Mouse (Mus musculus) embryonic facial prominence, embryonic 14.5 days (tissue): ENCODE measurements around the gene Stk16. TPM values are rescaled to one million over a fixed set of nuclear protein-coding genes. Genes with fewer than 3 reads are reported as not detected.
A peak's percentile ranks its signal among the peaks of the same experiment; 100 is the strongest.

Experiments
- ATAC-seq: fragments of 200-750 bp; cut with Nextera tagmentation; 2 replicates; pipeline ENCODE4 v1.8.0; 2017; ENCODE audit warnings: low read depth, moderate number of reproducible peaks, moderate TSS enrichment
- DNase-seq: peaks from one replicate; pipeline ENCODE4 v3.0.0-alpha.2; 2015; ENCODE audit warnings: low spot score
- H3K27ac ChIP-seq: fragments of 300-500 bp; sonication (generic); replicated peaks from 2 replicates; pipeline ENCODE4 v1.5.1; 2014; ENCODE audit warnings: low read depth, mild to moderate bottlenecking, low read length, moderate library complexity
- H3K27me3 ChIP-seq: fragments of 300-500 bp; sonication (generic); replicated peaks from 2 replicates; pipeline ENCODE4 v1.6.1; 2014; ENCODE audit warnings: low read length; ENCODE audit not compliant: control insufficient read depth, insufficient read depth
- H3K36me3 ChIP-seq: fragments of 300-500 bp; sonication (generic); 2 replicates; pipeline ENCODE4 v1.6.1; 2014; ENCODE audit warnings: low read length, mixed read lengths; ENCODE audit not compliant: control insufficient read depth, insufficient read depth
- H3K4me1 ChIP-seq: fragments of 300-500 bp; sonication (generic); 2 replicates; pipeline ENCODE4 v1.6.1; 2014; ENCODE audit warnings: antibody characterized with exemption, low read length; ENCODE audit not compliant: control insufficient read depth, insufficient read depth
- H3K4me2 ChIP-seq: fragments of 300-500 bp; sonication (generic); 2 replicates; pipeline ENCODE4 v1.6.1; 2014; ENCODE audit warnings: low read depth, mild to moderate bottlenecking, low read length, moderate library complexity, mixed read lengths
- H3K4me3 ChIP-seq: fragments of 300-500 bp; sonication (generic); 2 replicates; pipeline ENCODE4 v1.5.1; 2014; ENCODE audit warnings: low read depth, mild to moderate bottlenecking, low read length
- H3K9ac ChIP-seq: fragments of 300-500 bp; sonication (generic); 2 replicates; pipeline ENCODE4 v1.6.1; 2014; ENCODE audit warnings: low read depth, mild to moderate bottlenecking, low read length, moderate library complexity, mixed read lengths
- H3K9me3 ChIP-seq: fragments of 300-500 bp; sonication (generic); 2 replicates; pipeline ENCODE4 v1.6.1; 2016; ENCODE audit warnings: low read length; ENCODE audit not compliant: control insufficient read depth
- WGBS: fragments of 180-500 bp; shearing (Covaris S2); extraction: QIAGEN DNeasy Blood & Tissue Kit; methylation state at CpG from one replicate; pipeline ENCODE4 v1.1.7; 2014; 5-methylcytosine and 5-hydroxymethylcytosine counted together
- polyA plus RNA-seq: library from polyadenylated mRNA; unstranded; fragments of >200 nt; fragmentation: Nextera tagmentation; extraction: Ambion mirVana; gene quantifications from 2 replicates; pipeline ENCODE4 v1.2.1, GENCODE M21; 2014

The Stk16 gene
- 97.1 and 103 TPM in 2 replicates for polyA plus RNA-seq

DNA sequence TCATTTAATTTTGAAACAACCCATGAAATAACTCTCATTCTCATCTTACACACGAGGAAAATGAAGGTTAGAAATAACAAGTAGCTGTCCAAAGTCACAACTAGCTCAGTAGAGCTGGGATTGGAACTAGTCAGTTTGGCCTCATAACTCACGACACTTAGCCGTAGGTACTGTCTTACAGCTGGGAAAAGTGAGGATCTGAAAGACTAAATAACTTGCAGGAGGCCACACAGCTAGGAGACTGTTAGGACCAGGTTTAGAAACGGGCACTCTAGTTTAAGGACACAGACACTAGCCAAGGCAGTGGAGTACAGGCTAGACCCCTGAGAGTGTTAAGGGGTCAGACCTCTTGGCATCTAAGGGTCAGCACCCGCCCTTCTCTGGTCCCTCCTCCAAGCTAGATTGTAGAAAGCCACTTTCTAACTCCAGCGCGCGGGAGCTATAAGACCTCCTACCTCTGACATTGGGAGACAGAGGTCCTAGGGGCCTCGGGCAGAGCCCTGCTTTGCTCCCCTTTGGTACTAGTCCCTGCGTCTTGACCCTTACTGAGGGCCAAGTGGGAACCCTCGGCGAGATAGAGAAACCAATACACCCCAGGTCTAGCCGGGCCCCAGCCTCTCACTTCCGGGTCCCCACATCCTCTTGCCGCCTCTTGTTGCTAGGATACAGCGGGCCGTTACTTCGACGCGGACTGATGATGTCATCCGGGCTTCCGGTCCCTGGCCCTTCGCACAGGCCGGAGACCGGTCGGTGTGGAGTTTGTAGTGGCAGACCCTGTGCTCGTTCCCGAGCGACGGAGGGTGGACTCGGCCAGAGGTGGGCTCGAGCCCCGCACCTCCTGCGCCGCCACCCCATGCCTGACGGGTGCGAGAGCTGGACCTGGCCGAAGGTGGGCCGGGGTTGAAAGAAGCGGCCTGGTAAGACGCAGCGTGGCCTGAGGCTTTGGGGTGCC, at the start of gene Stk16, which contains the start of gene Glb1l:
Stk16 (plus strand) TSS at position 703 of the 952 bp plus-strand sequence.
Glb1l (minus strand) TSS at position 678 of the 952 bp plus-strand sequence.
- peak; percentile 95 for ATAC-seq
- H3K27ac ChIP-seq, result no peak within 1 kb of the TSS

DNA sequence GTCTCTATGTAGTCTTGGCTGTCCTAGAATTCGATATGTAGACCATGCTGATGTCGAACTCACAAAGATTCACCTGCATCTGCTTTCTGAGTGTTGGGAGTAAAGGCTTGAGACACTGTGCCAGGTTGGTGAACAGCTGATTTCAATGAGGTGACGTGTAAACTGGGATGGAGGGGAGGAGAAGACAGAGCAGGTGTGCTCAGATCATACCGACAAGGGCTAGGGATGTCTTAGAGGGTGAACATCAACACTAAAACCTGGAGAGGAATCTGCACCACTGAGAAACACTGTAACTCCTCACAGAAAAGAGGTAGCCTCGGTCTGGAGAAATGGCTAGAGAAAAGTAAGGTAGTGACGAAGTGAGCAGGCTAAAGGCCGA, 42.6 kb upstream of the Stk16 start:
- ATAC-seq (peak; percentile 16; the same call in 1 of the 2 replicates), DNase-seq (no peak)
- WGBS, result 12% methylated on average over 7 of the region's 7 CpGs
- H3K36me3 ChIP-seq, result peaks cover 33% of the 10 kb centered on the region
- no peaks in the 10 kb centered on the region for H3K9me3 ChIP-seq
- peak overlapping the region; percentile 85 for H3K27ac ChIP-seq
- H3K9ac ChIP-seq, result peak overlapping the region; percentile 75
- peak overlapping the region; percentile 63 for H3K4me3 ChIP-seq
- H3K4me1 ChIP-seq, result peaks cover 7% of the 10 kb centered on the region
- H3K4me2 ChIP-seq, result peak overlapping the region; percentile 62
- no peaks in the 10 kb centered on the region for H3K27me3 ChIP-seq

More for the DNA sequence above, at the start of gene Stk16, which contains the start of gene Glb1l:
- Histone ChIP-seq H3K4me2 (peak within 1 kb of the TSS; percentile 82), H3K9ac (peak within 1 kb of the TSS; percentile 94), H3K36me3 (peaks cover 33% of the 10 kb centered on the region), H3K27me3 (no peaks in the 10 kb centered on the region), H3K4me3 (peak within 1 kb of the TSS; percentile 80), H3K9me3 (no peaks in the 10 kb centered on the region), H3K4me1 (peaks cover 23% of the 10 kb centered on the region)
- WGBS, result 6% methylated on average over 40 of the region's 42 CpGs
- DNase-seq, result peak; percentile 97

DNA sequence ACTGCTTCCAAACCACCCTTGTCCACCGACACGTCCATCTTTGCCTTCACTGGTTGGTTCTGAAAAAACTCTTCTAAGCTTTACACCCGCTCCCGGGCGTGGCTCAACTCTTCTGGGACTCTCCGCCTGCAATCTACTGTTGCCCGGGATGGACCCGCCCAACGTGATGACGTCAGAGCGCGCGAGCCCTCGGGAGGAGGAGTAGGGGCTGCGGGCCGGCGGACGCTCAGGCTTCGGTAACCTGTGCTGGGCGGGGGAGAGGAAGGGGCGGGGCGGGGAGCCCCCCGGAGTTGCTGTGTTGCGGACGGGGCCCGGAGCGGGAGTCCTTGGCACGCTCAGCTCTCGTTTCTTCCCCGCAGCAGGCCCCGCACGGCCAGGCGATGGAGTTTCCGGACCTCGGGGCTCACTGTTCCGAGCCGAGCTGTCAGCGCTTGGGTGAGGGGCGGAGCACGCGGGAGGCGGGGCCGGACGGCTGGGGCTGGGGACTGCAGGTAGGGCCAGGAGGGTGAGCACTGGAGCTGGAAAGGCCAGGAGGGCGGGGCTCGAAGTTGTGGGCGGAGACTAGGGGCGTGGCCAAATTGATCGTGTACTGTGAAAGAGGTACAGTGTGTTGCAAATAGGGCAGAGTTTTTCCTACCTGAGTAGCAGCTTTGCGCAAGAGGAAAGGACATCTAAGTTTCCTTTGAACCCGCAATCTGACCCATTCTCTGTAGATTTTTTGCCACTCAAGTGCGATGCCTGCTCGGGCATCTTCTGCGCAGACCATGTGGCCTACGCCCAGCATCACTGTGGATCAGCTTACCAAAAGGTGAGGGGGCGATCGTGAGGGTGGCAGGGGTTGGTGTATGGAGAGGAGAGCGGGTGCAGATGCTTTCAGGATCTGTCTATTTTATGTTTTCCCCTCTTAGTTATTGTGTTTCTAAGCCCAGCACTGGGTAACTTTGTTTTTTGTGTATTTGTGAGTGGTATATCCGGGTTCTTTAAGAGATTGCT, 41.9 kb upstream of the Stk16 start, which contains the start of gene Zfand2b:
Zfand2b (plus strand) TSS at position 175 of the 993 bp plus-strand sequence.
- whole genome bisulfite sequencing, result 1% methylated on average over 54 of the region's 59 CpGs
- peak within 1 kb of the TSS; percentile 85 for H3K27ac ChIP-seq

DNA sequence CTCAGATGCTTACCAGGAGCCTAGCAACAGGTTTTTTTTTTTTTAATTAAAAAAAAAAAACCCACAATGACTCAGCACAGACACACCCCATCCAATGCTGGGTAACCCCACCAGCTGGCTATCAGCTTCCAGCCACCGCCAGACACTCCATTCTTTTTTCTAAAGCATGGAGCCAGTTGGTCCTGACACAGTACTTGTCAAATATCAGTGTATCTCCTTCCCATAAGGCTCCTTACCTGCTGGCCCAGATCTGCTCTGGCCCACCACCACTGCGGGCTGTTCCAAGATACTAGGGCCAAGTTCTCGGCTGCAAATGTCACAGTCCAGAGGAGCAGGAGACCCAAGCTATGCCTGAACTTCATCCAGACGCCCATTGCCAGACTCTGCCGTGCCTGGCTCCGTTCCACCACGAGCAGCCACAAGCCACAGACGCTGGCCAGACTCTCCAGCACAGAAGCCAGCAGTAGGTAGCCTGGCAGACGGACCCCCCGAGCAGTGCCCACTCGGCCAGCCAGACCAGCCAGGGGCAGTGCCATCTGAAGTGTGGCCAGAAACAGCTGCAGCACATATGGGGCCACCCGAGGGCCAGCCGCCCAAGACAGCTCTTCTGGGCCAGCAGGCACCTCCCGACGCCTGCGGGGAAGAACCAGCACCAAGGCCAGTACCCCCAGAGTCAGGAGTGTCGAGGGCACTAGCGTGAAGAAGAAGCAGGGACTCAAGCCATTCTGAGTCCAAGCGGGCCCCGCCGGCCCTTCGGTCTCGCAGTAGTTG, 31.1 kb upstream of the Stk16 start:
- Histone ChIP-seq H3K36me3 (peaks cover 55% of the 10 kb centered on the region), H3K4me2 (peak overlapping the region; percentile 99), H3K9me3 (no peaks in the 10 kb centered on the region), H3K4me3 (peak overlapping the region; percentile 56), H3K27me3 (no peaks in the 10 kb centered on the region), H3K9ac (peak overlapping the region; percentile 68), H3K4me1 (peaks cover 6% of the 10 kb centered on the region), H3K27ac (no peak overlapping the region)
- ATAC-seq, result peak; percentile 27
- 6% methylated on average over 22 of the region's 23 CpGs for WGBS
- peak; percentile 16 for DNase-seq

More for the DNA sequence above, 41.9 kb upstream of the Stk16 start, which contains the start of gene Zfand2b:
- peaks cover 40% of the 10 kb centered on the region for H3K36me3 ChIP-seq
- peaks cover 7% of the 10 kb centered on the region for H3K4me1 ChIP-seq
- ATAC-seq (peak; percentile 97), DNase-seq (peak; percentile 97)
- peak within 1 kb of the TSS; percentile 62 for H3K4me2 ChIP-seq
- peak within 1 kb of the TSS; percentile 75 for H3K9ac ChIP-seq
- H3K9me3 ChIP-seq, result no peaks in the 10 kb centered on the region
- no peaks in the 10 kb centered on the region for H3K27me3 ChIP-seq
- peak within 1 kb of the TSS; percentile 63 for H3K4me3 ChIP-seq

- H3K36me3 ChIP-seq, result peaks cover 57% of the 10 kb centered on the region
- H3K9ac ChIP-seq, result peak within 1 kb of the TSS; percentile 68
- peak within 1 kb of the TSS; percentile 56 for H3K4me3 ChIP-seq
- H3K27me3 ChIP-seq, result no peaks in the 10 kb centered on the region
- peaks cover 6% of the 10 kb centered on the region for H3K4me1 ChIP-seq
- ATAC-seq (peak; percentile 98), DNase-seq (peak; percentile 96)
- H3K4me2 ChIP-seq, result peak within 1 kb of the TSS; percentile 99
- under 1% methylated on average over 27 of the region's 31 CpGs for WGBS
- H3K27ac ChIP-seq, result no peak within 1 kb of the TSS
- H3K9me3 ChIP-seq, result no peaks in the 10 kb centered on the region
Measured at GRCm38 (mm10) chr1:75180105-75180590, 30.5 kb upstream of the Stk16 start, which contains the start of gene Abcb6. Gene Abcb6 (minus strand): TSS chr1:75180392.

DNA sequence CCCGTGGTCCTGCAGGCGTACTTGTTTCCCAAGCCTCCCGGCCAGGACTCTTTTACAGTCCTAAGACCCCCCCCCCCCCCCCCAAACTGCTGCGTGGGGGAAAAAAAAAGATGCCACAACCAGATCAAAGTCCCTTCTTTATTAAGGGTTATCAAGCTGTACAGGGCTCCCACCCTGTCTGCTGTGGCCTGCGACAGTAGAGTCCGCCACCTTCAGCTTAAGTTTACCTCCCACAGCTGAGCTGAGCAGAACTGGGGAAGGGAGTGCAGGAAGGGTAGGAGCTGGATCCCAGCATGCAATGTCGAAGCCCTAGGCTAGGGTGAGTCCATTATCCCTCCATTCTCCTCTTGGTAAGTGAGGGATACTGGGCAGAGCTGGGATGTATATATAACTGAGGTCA, 29.9 kb upstream of the Stk16 start:
- Histone ChIP-seq H3K27me3 (no peaks in the 10 kb centered on the region), H3K27ac (no peak overlapping the region), H3K9ac (no peak overlapping the region), H3K9me3 (no peaks in the 10 kb centered on the region), H3K36me3 (peaks cover 59% of the 10 kb centered on the region), H3K4me1 (peaks cover 6% of the 10 kb centered on the region), H3K4me2 (peak overlapping the region; percentile 99), H3K4me3 (peak overlapping the region; percentile 56)
- WGBS, result 42% methylated on average over 6 of the region's 7 CpGs
- ATAC-seq (no peak), DNase-seq (no peak)

GRCm38 (mm10) chr1:75181377-75181870, 29.2 kb upstream of the Stk16 start:
- H3K9ac ChIP-seq, result no peak overlapping the region
- H3K4me1 ChIP-seq, result peaks cover 6% of the 10 kb centered on the region
- no peak overlapping the region for H3K4me3 ChIP-seq
- no peaks in the 10 kb centered on the region for H3K9me3 ChIP-seq
- H3K36me3 ChIP-seq, result peaks cover 59% of the 10 kb centered on the region
- 81% methylated on average over 4 of the region's 4 CpGs for WGBS
- no peak overlapping the region for H3K27ac ChIP-seq
- no peak for ATAC-seq
- no peak overlapping the region for H3K4me2 ChIP-seq
- no peak for DNase-seq
- H3K27me3 ChIP-seq, result no peaks in the 10 kb centered on the region
